Mouse (Mus musculus) lung, postnatal 10 days (tissue): ENCODE measurements around the gene Gbf1.
A peak's percentile ranks its signal among the peaks of the same experiment; 100 is the strongest.
"Not testable (repeated sequence)": the region's sequence is repeated elsewhere in the genome, so short reads cannot be mapped to it uniquely, and the experiment has no call there.

ENCODE experiments used
- DNase-seq: peaks from one replicate; pipeline ENCODE4 v3.0.0; 2021

Gbf1 gene

DNA sequence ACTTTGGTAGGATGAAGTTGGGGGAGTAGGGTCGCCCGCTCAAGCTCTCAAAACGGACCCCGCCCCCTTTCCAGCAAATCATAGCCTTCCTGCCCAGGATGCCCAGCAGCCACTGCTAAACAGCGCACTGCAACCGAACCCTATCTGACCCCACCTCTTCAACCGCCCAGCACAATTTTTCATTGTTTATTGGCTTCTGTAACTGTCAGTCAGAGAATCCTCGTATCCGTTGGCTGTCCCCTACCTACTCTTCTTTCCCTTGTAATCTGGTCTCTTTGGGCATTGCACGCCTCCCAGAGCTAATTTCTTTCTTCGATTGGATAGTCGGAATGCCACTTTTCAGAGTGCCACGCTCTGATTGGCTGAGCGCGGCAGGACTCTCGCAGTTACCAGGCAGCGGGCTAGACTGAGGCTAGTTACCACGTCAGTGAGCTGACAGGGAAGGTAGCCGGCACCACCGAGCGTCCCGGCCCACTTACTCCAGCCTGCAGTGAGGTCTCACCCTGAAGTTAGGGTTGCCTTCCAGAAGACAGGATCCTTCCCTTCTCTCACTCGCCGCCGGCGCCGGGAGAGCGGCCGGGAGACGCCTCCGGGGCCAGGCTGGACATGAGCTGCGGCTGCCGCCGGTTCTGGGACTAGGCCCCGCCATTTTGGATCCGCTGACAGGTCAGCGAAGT, at the start of gene Gbf1:
Gene Gbf1, plus strand, starts transcription at position 383 of the 677 bp plus-strand sequence.
- DNase-seq, result peak; percentile 96

DNA sequence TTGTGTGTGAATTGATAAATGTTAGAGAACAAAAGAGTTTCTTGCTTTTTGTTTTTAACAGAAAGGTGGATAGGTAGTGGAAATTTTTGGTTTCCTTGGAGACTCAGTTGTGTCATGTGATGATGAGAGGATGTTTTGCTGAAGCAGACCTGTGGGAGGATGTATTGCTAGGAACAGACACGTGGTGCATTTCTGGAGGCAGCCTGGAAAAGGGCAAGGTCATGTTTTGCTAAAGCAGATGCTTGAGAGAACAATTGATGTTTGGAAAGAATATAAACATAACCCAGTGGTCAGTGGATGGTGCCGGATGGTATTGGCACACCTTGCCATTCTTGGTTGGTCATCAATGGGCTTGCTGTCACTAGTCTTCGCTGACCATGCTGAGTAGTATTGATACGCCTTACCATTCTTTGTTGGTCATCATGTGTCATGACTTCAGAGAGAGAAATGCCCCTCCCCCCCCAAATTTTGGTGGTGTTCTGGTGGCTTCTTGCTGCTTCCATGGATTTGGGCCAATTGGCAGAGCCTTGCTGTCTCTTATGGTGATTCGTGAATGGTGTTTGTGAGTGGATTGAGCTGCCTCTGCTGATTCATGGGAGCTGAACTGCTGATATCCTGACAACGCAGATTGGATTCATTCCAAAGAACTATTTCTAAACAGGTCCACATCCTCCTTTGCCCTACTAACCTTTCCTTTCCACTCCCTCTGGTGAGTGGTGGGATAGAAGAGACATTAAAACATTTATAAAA, 48.7 kb upstream of the Gbf1 start:
- DNase-seq, result peak; percentile 42

DNA sequence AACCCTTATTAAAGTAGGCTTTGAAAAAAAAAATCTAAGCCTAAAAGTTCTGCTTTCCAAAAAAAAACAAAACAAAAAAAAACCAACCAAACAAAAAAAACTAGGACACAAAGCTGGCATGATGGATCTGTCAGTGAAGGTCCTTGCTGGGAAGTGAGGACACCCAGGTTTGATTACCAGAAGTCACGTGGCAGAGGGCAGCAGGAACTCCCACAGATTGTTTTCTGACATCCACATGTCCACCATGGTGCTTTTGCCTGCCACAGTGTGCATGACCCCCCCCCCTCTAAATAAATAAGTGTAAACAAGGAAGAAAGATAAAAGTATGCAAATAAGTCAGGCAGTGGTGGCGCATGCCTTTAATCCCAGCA, 48.1 kb upstream of the Gbf1 start:
- DNase-seq, result no peak

DNA sequence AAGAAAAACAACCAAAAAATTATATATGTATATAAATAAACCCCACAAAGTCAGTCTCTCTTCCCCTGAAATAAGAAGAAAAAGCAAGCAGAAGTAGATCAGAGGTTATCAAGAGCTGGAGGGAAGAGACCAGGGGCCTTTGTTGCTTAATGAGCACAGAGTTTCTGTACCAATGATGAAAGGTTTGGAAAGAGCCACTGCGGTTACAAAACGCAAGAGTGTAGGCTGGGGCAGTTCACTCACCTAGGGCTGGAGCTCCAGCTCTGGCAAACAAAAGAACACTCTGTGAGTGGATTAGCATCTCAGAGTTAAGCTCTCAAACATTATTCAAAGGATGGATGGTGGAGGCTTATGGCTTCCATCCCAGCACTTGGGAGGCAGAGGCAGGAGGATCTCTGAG, 42.1 kb upstream of the Gbf1 start:
- no peak for DNase-seq

DNA sequence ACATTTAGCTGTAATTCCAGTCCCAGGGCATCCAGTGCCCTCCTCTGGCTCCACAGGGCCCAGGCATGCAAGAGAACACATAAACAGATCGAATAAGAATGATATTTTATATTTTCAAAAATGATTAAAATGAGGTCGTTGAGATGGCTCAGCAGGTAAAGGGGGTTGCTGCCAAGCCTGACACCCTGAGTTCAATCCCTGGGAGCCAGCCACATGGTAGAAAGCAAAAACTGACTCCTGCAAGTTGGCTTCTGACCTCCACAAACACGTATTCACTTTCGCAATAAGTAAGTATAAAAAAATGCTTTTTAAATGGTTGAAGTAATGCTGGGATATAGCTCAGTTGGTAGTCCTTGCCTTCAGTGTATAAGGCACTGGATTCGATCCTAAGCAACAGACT, 41.5 kb upstream of the Gbf1 start:
- DNase-seq, result no peak

DNA sequence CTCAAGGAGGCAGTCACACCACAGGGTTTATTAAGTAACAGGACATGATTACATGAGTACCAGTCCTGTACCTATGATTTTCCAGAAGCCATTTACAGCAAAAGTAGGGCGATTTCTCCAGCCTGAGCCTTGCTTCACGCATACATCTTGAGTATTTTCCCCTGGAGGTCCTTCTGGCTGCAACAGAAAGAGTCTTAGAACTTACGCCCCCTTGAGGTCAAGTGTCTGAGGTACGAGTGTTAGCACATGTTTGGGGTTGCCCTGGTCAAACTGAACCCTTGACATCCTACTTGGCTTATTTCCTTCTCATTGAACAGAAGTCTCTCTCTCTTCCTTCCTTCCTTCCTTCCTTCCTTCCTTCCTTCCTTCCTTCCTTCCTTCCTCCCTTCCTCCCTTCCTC, 37.7 kb upstream of the Gbf1 start:
- DNase-seq, result no peak

DNA sequence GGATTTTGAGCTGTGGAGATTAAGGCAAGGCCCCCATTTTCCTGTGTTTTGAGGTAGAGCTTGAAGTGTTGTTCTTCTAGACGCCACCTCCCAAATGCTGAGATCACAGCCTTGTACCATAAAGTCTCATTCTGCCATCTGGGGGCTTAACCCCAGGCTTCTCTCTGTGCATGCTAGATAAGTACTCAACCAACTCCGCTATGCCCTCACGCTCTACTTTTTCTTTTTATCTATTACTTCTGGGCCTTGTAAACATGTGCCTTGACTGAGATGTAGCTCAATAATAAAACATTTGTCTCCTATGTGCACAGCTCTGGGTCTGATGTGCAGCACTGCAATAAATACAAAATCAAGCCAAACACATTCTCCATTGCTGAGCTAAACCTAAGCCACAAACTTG, 32.9 kb upstream of the Gbf1 start:
- no peak for DNase-seq

DNA sequence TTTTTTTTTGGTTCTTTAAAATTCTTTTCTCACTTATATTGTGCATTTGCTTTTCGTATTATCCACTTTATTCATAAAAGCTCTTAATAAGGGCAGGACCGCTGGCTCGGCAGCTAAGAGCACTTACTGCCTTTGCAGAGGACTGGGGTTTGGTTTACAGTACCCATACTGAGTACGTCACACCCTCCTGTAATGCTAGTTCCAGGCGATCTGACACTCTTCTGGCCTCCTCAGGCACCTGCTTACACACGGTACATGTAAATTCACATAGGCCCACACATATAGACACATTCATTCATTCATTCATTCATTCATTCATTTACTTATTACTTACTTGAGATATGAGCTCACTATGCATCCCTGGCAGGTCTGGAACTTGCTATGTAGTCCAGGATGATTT, 31.4 kb upstream of the Gbf1 start:
- no peak for DNase-seq

DNA sequence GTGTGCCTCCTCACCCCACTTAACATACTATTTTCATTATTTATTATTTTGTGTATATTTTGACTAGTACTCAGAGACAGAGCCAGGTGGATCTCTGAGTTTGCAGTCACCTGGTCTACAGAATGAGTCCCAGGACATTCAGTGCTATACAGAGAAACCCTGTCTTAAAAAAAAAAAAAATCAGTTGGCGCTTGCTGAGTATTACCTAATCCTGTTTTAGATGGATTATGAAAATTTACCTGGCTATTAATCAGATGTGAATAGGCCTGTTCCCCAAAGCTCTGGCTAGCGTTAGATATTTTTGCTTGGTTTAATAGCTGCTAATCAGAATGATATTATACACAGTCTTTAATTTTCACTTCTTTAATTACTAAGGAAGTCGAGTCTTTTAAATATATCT, 28.4 kb upstream of the Gbf1 start:
- DNase-seq, result no peak

DNA sequence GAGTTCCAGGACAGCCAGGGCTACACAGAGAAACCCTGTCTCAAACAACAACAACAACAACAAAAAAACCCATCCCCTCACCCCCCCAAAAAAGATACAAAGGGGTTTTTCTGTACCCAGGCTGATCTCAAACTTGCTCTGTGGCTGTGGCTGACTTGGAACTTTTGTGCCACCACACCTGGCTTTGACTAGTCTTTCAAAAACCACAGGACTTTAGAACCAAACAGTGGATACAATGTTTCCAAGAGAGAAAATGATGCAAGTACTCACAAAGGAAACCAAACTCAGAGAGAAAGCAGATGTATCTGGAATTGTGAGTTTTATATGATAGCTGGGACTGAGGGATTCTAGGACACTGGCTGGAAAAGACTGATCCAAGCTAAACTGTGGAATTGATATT, 27.7 kb upstream of the Gbf1 start:
- no peak for DNase-seq

DNA sequence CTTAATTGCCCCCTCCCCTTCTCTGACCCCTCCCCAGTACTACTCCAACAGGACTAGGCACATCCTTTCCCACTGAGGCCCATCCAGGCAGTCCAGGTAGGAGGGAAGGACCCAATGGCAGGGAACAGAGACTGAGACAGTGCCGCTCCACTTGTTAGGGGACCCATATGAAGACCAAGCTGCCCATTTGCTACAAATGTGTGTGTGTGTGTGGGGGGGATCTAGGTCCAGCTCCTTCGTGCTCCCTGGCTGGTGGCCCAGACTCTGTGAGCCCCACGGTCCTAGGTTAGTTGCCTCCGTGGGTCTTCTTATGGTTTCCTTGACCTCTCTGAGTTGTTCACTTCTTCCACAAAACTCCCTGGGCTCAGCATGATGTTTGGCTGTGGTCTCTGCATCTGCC, 26.0 kb upstream of the Gbf1 start:
- no peak for DNase-seq

DNA sequence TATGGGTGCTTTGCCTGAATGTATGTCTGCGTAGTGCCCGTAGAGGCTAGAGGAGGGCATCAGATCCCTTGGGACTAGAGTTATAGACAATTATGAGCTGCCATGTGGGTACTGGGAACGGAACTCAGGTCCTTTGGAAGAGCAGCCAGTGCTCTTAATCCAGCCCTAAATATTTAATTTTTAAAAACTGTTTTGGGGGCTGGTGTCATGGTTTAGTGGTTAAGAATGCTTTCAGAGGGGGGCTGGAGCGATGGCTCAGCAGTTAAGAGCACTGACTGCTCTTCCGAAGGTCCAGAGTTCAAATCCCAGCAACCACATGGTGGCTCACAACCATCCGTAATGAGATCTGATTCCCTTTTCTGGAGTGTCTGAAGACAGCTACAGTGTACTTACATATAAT, 22.6 kb upstream of the Gbf1 start:
- not testable (repeated sequence) for DNase-seq

DNA sequence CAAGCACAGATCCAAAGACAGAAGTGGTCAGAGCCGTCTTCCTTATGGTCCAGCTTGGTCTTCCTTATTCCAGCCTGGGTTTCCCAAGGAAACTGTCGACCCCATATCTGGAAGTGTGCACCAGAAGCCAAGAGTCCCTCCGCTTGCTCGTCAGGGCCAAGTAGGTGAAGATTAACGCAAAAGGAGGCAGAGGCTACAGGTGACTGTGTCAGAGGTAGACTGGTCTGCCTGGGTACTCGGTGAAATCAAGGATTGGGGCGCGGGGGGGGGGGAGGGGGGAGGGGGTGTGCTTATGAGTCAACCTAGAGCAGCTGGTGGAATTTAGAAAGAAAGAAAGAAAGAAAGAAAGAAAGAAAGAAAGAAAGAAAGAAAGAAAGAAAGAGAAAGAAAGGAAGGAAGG, 21.0 kb upstream of the Gbf1 start:
- DNase-seq, result no peak

DNA sequence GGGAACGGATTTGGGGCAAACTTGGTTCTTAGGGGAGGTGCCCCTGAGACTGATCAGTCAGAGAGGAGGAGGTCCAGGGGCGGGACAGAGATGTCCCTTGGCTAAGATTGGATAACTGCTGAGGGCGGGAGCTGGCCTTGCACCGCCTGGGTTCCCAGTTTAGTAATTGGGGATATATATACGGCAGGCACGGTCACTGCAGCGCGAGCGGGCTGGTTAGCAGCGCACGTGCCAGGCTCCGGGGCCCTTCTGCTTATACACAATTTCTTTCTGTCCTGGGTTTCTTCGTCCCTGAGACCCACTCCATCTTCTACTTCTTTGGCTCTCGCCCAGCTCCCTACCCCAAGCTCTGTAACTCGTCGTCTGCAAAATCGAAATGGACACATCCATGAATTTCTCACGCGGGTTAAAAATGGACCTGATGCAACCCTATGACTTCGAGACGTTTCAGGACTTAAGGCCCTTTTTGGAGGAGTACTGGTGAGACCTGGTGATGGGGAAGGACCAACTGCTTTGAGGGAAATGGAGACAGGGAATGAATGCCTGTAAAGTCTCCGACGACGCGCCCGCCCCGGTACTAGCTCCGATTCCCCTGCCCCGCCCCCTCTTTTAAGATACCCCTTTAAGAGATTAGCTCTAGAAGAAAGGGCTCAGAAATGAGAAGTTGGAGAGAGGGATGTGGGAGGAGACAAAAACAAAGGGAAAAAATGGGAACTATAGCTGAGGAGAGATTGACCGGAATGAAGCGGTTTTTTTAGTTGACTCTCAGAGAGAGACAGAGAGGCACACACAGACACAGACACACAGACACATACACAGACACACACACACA, 20.4 kb upstream of the Gbf1 start, which contains the start of gene Elovl3:
Gene Elovl3, plus strand, starts transcription at position 204 of the 832 bp plus-strand sequence.
- DNase-seq, result peak; percentile 58

DNA sequence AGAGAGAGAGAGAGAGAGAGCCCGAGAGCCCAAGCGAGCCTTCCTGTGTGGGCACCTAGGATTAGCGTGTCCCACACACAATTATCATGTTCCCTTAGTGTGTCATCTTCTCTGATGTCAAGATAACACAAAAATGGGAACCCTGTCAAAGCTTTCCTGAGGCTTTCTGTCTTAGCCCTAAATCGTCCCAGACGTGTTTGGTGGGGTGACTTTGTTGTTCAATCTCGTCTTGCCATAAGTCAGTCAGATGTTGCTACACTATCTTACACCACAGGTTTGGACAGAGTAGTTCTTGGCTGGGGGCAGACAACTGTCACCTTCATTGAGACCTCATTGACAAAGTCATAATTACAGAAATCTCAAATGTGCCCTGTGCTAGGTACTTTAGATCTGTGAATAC, 19.7 kb upstream of the Gbf1 start:
- no peak for DNase-seq

DNA sequence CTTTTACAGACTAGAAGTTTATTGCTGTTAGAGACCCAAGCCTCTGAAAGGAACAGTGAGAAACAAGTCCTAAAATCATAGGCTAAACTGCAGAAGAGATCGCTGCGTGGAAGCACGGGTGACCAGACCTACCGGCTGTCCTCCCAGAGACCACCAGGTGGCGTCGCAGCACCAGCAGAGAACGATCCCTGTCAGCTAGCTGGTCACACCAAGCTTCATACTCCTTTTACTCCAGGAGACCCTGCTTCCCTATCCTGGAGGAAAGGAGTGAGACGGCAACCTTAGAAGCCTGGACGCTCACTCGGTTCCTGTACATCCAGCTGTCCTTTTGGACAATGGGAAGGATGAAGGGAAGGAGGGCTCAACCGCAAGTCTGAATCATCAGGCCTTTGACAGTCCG, 17.0 kb upstream of the Gbf1 start:
- peak; percentile 94 for DNase-seq

DNA sequence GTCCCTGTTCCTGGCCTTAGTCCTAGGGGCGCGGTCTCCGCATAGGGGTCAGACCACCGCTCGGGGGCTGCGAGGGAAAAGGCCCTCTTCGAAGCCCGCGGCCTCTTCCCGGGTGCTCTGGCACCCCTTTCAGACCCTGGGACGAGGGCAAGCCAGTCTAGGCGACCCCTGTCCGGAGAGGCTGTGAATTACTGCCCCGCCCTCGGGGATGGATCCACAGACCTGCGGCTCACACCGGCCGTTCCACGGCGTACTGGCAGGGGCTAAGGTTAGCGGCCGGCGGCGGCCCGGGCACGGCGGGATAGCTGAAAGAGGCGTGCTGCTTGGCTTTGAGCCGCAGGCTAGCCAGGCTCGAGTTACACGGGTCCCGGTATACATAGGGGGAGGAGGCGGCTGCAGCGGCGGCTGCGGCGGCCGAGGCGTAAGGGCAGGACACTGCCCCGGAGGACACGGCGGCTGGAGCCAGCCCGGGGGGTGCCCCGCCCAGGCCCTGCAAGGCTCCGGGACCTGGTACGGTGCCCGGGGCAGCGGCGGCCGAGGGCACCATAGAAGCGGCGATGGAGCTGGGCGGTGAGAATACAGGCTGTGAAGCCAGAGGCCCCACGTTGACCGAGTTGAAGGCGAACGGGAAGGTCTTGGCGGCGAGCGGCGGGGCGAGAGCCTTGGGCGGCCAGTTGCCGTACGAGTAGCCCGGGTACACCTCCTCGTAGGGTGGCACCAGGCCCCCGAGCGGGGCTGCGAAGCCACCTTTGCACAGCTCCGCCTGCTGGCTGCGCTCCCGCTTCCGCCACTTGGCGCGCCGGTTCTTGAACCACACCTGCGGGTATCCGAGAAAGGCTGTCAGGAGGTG, 16.3 kb upstream of the Gbf1 start:
- peak; percentile 49 for DNase-seq

DNA sequence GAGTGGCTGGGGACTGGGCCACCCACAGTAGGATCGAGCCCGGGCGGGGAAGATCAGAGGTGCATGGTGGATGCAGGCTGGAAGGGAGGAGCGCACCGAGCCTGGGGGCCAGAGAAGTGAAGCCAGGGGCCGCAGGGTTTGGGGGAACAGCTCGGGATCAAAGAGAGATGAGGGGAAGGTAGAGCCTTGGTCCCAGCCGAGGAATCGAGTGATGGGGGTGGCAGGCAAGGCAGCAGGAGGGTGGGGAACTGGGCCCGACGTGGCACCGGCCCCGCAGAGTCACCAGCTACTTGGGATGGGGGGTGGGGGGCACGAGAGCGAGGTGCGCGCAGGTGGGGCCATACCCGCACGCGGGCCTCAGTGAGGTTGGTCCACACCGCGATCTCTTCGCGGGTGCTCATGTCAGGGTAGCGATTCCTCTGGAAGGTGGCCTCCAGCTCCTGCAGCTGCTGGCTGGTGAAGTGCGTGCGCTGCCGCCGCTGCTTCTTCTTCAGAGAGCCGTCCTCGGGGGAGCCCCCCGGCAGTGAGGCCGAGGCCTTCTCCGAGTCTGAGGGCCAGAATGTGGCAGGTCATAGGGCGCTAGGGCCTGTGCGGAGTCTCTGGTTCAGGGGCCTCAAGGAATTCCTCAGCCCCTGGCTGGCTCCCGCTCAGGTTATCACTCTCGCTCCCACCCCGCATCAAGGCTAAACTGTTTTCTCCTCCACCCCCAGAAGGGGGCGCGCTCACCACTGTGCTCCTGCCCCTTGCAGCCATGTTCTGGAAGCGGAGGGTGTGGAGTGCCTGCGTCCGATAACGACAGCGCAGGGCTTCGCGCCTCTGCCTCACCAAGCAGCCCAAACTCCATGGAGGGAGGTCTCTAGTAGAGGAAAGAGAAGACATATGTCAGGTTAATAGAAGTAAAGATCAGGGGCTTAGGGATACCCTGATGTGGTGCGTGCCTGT, 15.4 kb upstream of the Gbf1 start:
- peak; percentile 85 for DNase-seq

DNA sequence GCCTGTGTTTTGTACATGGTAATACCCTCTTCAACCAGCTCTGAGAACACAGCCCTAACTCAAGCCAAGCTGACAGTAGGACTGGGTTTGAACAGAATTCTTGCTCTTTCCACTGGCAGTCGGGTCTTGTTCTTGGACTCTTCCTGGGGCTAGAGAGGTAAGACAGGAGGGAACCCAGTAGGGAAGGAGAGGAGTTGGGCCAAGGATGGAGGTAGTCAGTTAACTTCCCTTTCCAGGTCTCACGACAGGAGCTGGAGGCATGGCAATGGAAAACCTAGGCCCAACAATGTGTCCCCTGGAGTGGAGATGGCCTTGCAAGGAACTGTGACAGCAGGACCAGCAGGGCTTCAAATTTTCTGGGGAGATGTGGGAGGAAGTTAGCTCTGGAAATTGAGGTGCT, 12.0 kb upstream of the Gbf1 start:
- DNase-seq, result no peak

DNA sequence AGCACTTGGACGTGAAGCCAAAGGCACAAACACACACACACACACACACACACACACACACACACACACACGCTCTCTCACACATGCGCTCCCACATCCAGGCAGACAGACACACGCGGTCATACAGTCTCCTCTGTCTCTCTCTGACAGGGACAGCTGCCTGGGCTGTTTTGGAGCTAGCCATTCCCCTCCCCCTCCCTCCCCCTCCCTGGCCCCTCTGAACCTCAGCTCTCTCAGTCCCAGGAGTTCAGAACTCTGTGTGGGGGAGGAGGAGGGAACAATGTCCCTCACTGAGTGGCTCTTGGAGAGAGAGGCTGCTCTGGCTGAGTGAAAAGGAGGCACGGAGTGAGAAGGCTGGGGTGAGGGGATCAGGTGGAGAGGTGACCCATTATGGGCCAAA, 11.2 kb upstream of the Gbf1 start:
- no peak for DNase-seq

DNA sequence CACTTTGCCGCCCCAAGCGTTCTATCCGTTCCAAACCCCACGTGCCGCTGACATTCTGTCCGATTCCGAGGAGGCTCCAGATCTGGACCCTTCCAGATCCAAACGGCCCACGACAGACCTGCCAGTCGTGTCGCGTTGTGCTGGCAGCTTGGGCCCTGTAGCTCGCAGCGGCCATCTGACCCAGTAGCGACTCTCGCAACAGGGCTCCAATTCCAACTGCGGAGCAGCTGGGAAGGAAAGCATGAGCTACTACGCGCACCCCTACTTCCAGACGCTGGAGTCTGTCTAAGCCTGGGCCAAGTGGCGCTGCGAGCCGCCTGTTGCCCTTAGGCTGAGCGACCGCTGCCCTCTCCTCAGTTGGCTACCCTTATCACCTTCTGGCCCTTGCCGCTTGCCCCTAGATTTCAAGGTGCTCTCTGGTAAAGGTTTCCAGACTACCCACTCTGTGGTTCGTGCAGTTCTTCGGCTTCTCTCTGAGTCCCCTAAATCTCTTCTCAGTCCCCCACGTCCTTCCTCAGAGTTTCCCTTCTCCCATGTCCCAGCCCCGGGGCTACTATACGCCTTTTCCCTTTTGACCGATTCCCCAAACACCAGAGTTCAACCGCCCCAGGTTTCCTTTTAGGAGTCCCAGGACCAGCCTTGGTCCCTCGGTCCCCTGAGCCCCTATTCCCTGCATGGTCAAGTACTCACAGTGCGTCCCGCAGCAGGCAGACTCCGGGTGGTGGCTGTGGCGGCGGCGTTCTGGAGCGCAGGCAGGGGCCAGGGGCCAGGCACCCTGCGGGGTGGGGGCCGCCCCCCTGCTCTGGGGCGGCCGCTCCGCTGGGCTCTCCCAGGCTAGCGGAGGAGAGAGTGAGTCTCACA, 4.6 kb upstream of the Gbf1 start, which contains the start of gene Pitx3:
Gene Pitx3, minus strand, starts transcription at position 816 of the 861 bp plus-strand sequence.
- peak; percentile 32 for DNase-seq
